Mouse (Mus musculus): ENCODE results near the gene Upp2. TPM values are rescaled to one million over a fixed set of nuclear protein-coding genes. Genes with fewer than 3 reads are reported as not detected.

Gene Upp2
- polyA plus RNA-seq, 1 experiment from 2014 or later: 11.6 TPM

DNA sequence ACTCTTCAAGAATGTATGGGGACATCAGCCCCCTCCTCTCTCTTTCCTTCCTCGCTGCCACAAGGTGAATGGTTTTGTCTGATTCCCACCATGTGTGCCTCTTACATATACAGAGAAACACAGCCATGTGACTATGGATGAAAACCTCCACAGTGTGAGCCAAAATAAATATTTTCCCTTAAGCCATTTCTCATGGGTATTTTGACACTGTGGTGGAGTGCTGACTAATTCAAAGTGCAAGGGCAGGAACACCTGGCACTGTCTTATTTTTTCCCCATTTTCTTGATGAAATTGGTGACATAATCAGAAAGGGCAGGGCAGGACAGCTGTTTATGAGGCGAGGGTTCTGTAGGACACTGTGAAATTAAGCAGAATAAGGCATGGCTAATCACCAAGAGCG, 176.3 kb downstream of the Upp2 start:
- Histone ChIP-seq H3K4me3 (replicated peaks) (no peak overlapping the region), H3K4me2 (replicated peaks) (no peak overlapping the region), H3K27ac (no peak overlapping the region), H3K9ac (replicated peaks) (no peak overlapping the region), H3K4me1 (replicated peaks) (no peaks in the 10 kb centered on the region), H3K9me3 (no peaks in the 10 kb centered on the region), H3K27me3 (no peaks in the 10 kb centered on the region), H3K36me3 (no peaks in the 10 kb centered on the region)
- WGBS: 72% methylated on average over 3 of the region's 3 CpGs
- ATAC-seq: no peak

GRCm38 (mm10) chr2:58747483-58748229, 180.6 kb downstream of the Upp2 start:
- Histone ChIP-seq H3K36me3 (no peaks in the 10 kb centered on the region), H3K4me2 (replicated peaks) (no peak overlapping the region), H3K9me3 (no peaks in the 10 kb centered on the region), H3K4me3 (replicated peaks) (no peak overlapping the region), H3K9ac (replicated peaks) (no peak overlapping the region), H3K27ac (no peak overlapping the region), H3K27me3 (no peaks in the 10 kb centered on the region), H3K4me1 (replicated peaks) (no peaks in the 10 kb centered on the region)
- ATAC-seq: no peak
- 83% methylated on average over 11 of the region's 11 CpGs for WGBS

DNA sequence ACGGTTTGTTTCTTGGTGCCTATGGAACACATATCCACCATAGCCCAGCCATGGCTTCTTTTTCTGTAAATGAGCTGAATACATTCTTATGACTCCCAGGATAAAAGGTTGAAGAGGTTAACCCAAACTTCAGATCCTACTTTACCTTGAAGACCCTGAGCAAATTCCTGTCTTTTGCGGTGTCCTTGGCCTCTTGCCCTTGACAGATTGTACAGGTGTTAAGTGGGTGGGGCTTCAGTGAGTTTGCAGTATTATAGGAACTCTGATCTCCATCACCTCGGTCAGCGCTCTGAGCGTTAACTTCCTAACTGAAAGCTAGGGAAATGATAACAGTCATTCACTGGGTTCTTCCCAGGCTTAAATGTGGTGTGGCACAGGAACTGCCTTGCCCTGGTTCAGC, 181.2 kb downstream of the Upp2 start:
- Histone ChIP-seq H3K27me3 (no peaks in the 10 kb centered on the region), H3K9me3 (no peaks in the 10 kb centered on the region), H3K27ac (no peak overlapping the region), H3K4me2 (replicated peaks) (no peak overlapping the region), H3K36me3 (no peaks in the 10 kb centered on the region), H3K4me1 (replicated peaks) (no peaks in the 10 kb centered on the region), H3K9ac (replicated peaks) (no peak overlapping the region), H3K4me3 (replicated peaks) (no peak overlapping the region)
- 90% methylated on average over 5 of the region's 5 CpGs for WGBS
- no peak for ATAC-seq

- H3K4me2 ChIP-seq (replicated peaks): no peak overlapping the region
- H3K4me3 ChIP-seq (replicated peaks): no peak overlapping the region
- H3K27me3 ChIP-seq: no peaks in the 10 kb centered on the region
- H3K27ac ChIP-seq: no peak overlapping the region
- WGBS: 26% methylated on average over 2 of the region's 2 CpGs
- no peak for ATAC-seq
- no peaks in the 10 kb centered on the region for H3K36me3 ChIP-seq
- H3K9me3 ChIP-seq: no peaks in the 10 kb centered on the region
- no peaks in the 10 kb centered on the region for H3K4me1 ChIP-seq (replicated peaks)
- no peak overlapping the region for H3K9ac ChIP-seq (replicated peaks)
Measured at GRCm38 (mm10) chr2:58752891-58753290, 185.8 kb downstream of the Upp2 start.

- 79% methylated on average over 3 of the region's 3 CpGs for WGBS
- Histone ChIP-seq H3K9me3 (no peaks in the 10 kb centered on the region), H3K9ac (replicated peaks) (no peak overlapping the region), H3K27me3 (no peaks in the 10 kb centered on the region), H3K4me3 (replicated peaks) (no peak overlapping the region), H3K27ac (no peak overlapping the region), H3K4me2 (replicated peaks) (no peak overlapping the region), H3K4me1 (replicated peaks) (no peaks in the 10 kb centered on the region), H3K36me3 (no peaks in the 10 kb centered on the region)
- ATAC-seq: no peak
Measured at GRCm38 (mm10) chr2:58754736-58755135, 187.6 kb downstream of the Upp2 start.

DNA sequence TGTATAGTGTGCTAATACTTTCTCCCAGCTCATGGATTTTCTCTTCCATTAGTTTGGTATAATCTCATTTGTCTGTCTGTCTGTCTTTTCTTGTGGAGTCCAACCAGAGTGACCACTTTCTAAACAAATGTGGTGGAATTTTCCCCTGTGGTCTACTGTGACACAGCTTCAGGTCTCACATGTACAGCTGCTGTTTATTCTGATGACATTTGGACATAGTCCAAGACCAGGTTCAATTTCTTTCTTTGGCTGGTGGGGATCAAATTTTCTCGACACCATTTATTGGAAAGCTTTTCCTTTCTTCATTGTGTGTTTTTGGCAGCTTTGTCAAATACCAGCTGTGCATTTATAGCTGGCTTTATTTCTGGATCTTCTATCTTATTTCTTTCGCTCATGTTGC, 191.0 kb downstream of the Upp2 start:
- no peak overlapping the region for H3K4me2 ChIP-seq (replicated peaks)
- no peaks in the 10 kb centered on the region for H3K36me3 ChIP-seq
- H3K27ac ChIP-seq: no peak overlapping the region
- ATAC-seq: no peak
- no peaks in the 10 kb centered on the region for H3K9me3 ChIP-seq
- H3K27me3 ChIP-seq: no peaks in the 10 kb centered on the region
- no peak overlapping the region for H3K9ac ChIP-seq (replicated peaks)
- H3K4me1 ChIP-seq (replicated peaks): no peaks in the 10 kb centered on the region
- WGBS: 74% methylated on average over 2 of the region's 2 CpGs
- H3K4me3 ChIP-seq (replicated peaks): no peak overlapping the region

- ATAC-seq: no peak
- H3K27ac ChIP-seq: no peak overlapping the region
- no peaks in the 10 kb centered on the region for H3K36me3 ChIP-seq
- H3K9me3 ChIP-seq: no peaks in the 10 kb centered on the region
- H3K27me3 ChIP-seq: no peaks in the 10 kb centered on the region
- WGBS: 73% methylated on average over 5 of the region's 5 CpGs
- H3K4me2 ChIP-seq (replicated peaks): no peak overlapping the region
- H3K4me3 ChIP-seq (replicated peaks): no peak overlapping the region
- H3K9ac ChIP-seq (replicated peaks): no peak overlapping the region
- no peaks in the 10 kb centered on the region for H3K4me1 ChIP-seq (replicated peaks)
Measured at GRCm38 (mm10) chr2:58759676-58760075, 192.6 kb downstream of the Upp2 start.

DNA sequence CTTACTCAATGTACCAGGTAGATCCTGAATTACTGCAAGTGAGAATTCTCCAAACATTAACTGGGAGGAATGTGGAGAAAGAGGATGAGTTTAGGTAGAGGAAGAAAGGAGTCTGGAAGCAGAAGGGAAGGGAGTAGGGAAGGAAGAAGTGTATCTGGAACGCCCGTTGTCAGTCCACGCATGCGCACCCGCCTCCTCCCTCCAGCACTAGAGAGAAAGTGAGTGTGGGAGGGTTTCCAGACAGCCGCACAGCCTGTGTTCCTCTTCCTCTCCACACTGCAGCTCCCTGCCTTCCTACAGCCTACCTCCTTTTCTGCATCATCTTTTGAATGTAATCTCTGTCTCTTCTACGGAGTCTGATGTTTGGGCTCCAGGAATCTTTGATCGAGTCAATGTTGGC, 198.0 kb downstream of the Upp2 start:
- Histone ChIP-seq H3K27ac (no peak overlapping the region), H3K27me3 (no peaks in the 10 kb centered on the region), H3K9me3 (no peaks in the 10 kb centered on the region), H3K4me1 (replicated peaks) (no peaks in the 10 kb centered on the region), H3K9ac (replicated peaks) (no peak overlapping the region), H3K4me3 (replicated peaks) (no peak overlapping the region), H3K36me3 (no peaks in the 10 kb centered on the region), H3K4me2 (replicated peaks) (no peak overlapping the region)
- no peak for ATAC-seq
- 93% methylated on average over 8 of the region's 8 CpGs for WGBS

GRCm38 (mm10) chr2:58773833-58774232, 206.7 kb downstream of the Upp2 start:
- Histone ChIP-seq H3K36me3 (no peaks in the 10 kb centered on the region), H3K9me3 (no peaks in the 10 kb centered on the region), H3K9ac (replicated peaks) (no peak overlapping the region), H3K27me3 (no peaks in the 10 kb centered on the region), H3K4me3 (replicated peaks) (no peak overlapping the region), H3K27ac (no peak overlapping the region), H3K4me2 (replicated peaks) (no peak overlapping the region), H3K4me1 (replicated peaks) (no peaks in the 10 kb centered on the region; the same call in 1 of the 2 replicates)
- ATAC-seq: 0 out of 2 replicates have a peak, but pooled peaks have one; percentile 58
- WGBS: 75% methylated on average over 9 of the region's 9 CpGs

GRCm38 (mm10) chr2:58778986-58779495, 211.9 kb downstream of the Upp2 start:
- no peaks in the 10 kb centered on the region for H3K27me3 ChIP-seq
- no peak overlapping the region for H3K4me2 ChIP-seq (replicated peaks)
- H3K9me3 ChIP-seq: no peaks in the 10 kb centered on the region
- no peak overlapping the region for H3K9ac ChIP-seq (replicated peaks)
- no peaks in the 10 kb centered on the region for H3K36me3 ChIP-seq
- WGBS: 93% methylated on average over 3 of the region's 3 CpGs
- no peaks in the 10 kb centered on the region; the same call in 1 of the 2 replicates for H3K4me1 ChIP-seq (replicated peaks)
- no peak overlapping the region for H3K27ac ChIP-seq
- ATAC-seq: no peak
- no peak overlapping the region for H3K4me3 ChIP-seq (replicated peaks)

DNA sequence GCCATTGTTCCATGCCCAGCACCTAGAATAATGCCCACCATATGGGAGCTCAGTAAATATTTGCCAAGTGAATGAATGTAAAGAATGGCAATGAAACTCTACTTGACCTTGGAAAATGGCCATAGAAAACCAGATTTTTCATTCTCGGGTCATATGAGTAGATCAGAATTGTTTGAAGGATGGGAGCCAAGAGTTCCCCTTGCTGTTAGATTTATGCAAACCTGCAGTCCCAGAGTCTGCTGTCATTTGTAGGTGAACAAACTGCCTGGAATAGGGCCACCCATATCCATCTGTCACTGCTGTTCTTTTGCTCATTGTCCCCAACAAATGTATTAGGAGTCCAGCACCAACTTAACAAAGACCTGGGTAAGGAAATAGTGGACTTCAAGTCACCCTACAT, 216.4 kb downstream of the Upp2 start:
- WGBS: 60% methylated on average over 1 of the region's 1 CpGs
- ATAC-seq: no peak
- H3K4me2 ChIP-seq (replicated peaks): no peak overlapping the region
- H3K9ac ChIP-seq (replicated peaks): no peak overlapping the region
- H3K27me3 ChIP-seq: no peaks in the 10 kb centered on the region
- no peaks in the 10 kb centered on the region for H3K36me3 ChIP-seq
- no peaks in the 10 kb centered on the region for H3K9me3 ChIP-seq
- no peak overlapping the region for H3K4me3 ChIP-seq (replicated peaks)
- no peak overlapping the region for H3K27ac ChIP-seq
- H3K4me1 ChIP-seq (replicated peaks): 0 out of 2 replicates have a peak, but pooled peaks cover 7% of the 10 kb centered on the region

GRCm38 (mm10) chr2:58786177-58786576, 219.1 kb downstream of the Upp2 start:
- Histone ChIP-seq H3K4me1 (replicated peaks) (0 out of 2 replicates have a peak, but pooled peaks cover 7% of the 10 kb centered on the region), H3K4me2 (replicated peaks) (no peak overlapping the region), H3K27ac (no peak overlapping the region), H3K36me3 (no peaks in the 10 kb centered on the region), H3K9ac (replicated peaks) (no peak overlapping the region), H3K4me3 (replicated peaks) (no peak overlapping the region), H3K9me3 (no peaks in the 10 kb centered on the region), H3K27me3 (no peaks in the 10 kb centered on the region)
- 90% methylated on average over 3 of the region's 3 CpGs for WGBS
- ATAC-seq: no peak

DNA sequence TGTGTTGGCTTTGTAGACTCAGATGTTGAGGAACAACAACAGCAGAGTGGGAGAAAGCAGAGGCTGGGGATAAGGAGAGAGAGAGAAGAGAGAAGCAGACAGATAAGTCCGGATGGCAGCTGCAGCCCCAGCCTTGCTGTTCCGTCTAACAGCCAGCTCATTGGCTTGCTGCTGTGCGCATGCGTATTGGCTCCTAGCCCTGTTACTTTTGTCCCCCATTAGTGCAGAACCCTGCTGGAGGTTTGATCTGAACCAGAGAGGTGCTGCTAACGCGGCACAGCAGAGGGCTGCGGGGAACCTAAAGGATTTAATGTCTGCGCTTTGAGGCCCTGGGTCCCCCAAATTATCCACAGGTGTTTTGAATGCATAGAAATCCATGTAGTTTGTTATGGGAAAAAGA, 219.6 kb downstream of the Upp2 start:
- WGBS: 68% methylated on average over 8 of the region's 8 CpGs
- Histone ChIP-seq H3K4me3 (replicated peaks) (no peak overlapping the region), H3K9ac (replicated peaks) (no peak overlapping the region), H3K27me3 (no peaks in the 10 kb centered on the region), H3K4me2 (replicated peaks) (no peak overlapping the region), H3K36me3 (no peaks in the 10 kb centered on the region), H3K27ac (no peak overlapping the region), H3K4me1 (replicated peaks) (0 out of 2 replicates have a peak, but pooled peaks cover 7% of the 10 kb centered on the region), H3K9me3 (no peaks in the 10 kb centered on the region)
- no peak for ATAC-seq

Measured in midbrain, embryonic 13.5 days (tissue).